Mouse (Mus musculus): Measurements from ENCODE around the gene Tspan18. TPM values are rescaled to one million over a fixed set of nuclear protein-coding genes. Genes with fewer than 3 reads are reported as not detected.

Gene Tspan18
- total and polyA plus RNA-seq, 3 experiments, result 0.38 TPM; not detected in 2

DNA sequence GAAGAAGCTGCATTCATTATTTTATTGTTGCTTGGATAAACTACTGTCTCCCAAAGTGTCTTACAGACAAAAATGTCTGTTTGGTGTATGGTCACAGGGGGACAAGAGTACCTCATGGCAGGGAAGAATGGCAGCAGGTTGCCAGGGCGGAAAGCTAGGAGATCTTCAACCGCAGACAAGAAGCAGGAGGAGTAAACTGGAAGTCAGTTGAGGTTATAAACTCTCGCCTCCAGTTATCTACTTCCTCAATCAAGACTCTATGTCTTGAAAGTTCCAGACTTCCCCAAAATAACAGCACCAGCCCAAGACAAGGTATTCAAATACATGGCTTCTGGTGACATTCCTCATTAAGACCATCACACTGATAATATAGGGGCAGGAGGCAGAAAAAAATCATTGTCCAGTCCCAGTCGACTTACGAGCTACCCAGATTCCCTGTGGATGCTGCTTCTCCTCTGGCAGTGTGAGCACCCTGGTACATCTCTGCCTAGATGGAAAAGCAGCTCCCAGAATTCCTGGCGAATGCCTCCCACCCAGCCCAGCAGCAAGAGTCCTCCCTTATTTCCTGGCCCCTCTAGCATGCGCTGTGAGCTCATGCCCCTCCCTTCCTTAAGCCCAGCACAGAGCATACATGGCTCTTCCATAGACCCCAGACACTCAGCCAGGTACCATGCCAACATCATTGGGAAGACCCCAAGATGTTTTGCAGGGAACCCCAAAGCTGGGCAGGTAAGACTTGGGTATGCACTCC is 172.2 kb downstream of the Tspan18 start:
- H3K4me2 ChIP-seq (ENCODE audit: insufficient read depth, low read depth, poor library complexity, severe bottlenecking), result no peak overlapping the region
- H3K9ac ChIP-seq (ENCODE audit: insufficient read depth, low read depth), result no peak overlapping the region
- no peaks in the 10 kb centered on the region for H3K36me3 ChIP-seq (replicated peaks in 1 of 2; ENCODE audit: control insufficient read depth in 1 of 2, insufficient read depth in 1 of 2, low read length in 1 of 2)
- TF ChIP-seq IRF4 (IDR thresholded peaks at IDR 0.05; ENCODE audit: low read depth, low read length) (no peak), MXI1 (IDR thresholded peaks at IDR 0.05; ENCODE audit: low read depth, low read length) (no peak), USF1 (IDR thresholded peaks at IDR 0.05; ENCODE audit: low read depth, low read length) (no peak), ZNF384 (IDR thresholded peaks at IDR 0.05; ENCODE audit: low read depth, low read length) (no peak), NELFE (IDR thresholded peaks at IDR 0.05; ENCODE audit: low read depth, low read length) (no peak), CTCF (conservative IDR thresholded peaks at IDR 0.05 in 1 of 2, IDR thresholded peaks at IDR 0.05 in 1 of 2; ENCODE audit: low read depth in 2 of 2, low read length in 2 of 2) (no peak), HCFC1 (IDR thresholded peaks at IDR 0.05; ENCODE audit: low read depth, low read length) (no peak), TBP (conservative IDR thresholded peaks at IDR 0.05; ENCODE audit: low read depth, low read length) (no peak), CHD1 (IDR thresholded peaks at IDR 0.05; ENCODE audit: low read depth, low read length) (no peak), POLR2AphosphoS2 (IDR thresholded peaks at IDR 0.05; ENCODE audit: low read depth, low read length) (no peak), SIN3A (IDR thresholded peaks at IDR 0.05; ENCODE audit: low read length) (no peak), SMC3 (IDR thresholded peaks at IDR 0.05; ENCODE audit: low read depth, low read length) (no peak), BHLHE40 (IDR thresholded peaks at IDR 0.05; ENCODE audit: low read depth, low read length) (no peak), RAD21 (IDR thresholded peaks at IDR 0.05; ENCODE audit: low read depth, low read length) (no peak), MAZ (IDR thresholded peaks at IDR 0.05; ENCODE audit: low read depth, low read length) (no peak), ZMIZ1 (IDR thresholded peaks at IDR 0.05; ENCODE audit: low read depth, low read length) (no peak), USF2 (conservative IDR thresholded peaks at IDR 0.05; ENCODE audit: low read depth, low read length) (no peak), MAX (IDR thresholded peaks at IDR 0.05; ENCODE audit: low read length) (no peak), MEF2A (IDR thresholded peaks at IDR 0.05; ENCODE audit: borderline replicate concordance, low read depth, low read length) (no peak)
- in situ Hi-C loops (cut with MboI; ENCODE audit: low pct_ligation_motif_present, low pct_unique_long_range_greater_than_20kb, low sequenced_read_pairs), result no loop called here
- H3K79me2 ChIP-seq (replicated peaks; ENCODE audit: control insufficient read depth, extremely low read depth, insufficient read depth, poor library complexity, severe bottlenecking), result no peaks in the 10 kb centered on the region; the same call in 1 of the 2 replicates
- H3K4me1 ChIP-seq (ENCODE audit: control insufficient read depth in 1 of 2, insufficient read depth in 2 of 2), result peaks cover 19% of the 10 kb centered on the region in 2 experiments
- H3K4me3 ChIP-seq (replicated peaks in 1 of 3; ENCODE audit: low read depth in 2 of 3, low read length in 2 of 3, poor library complexity in 1 of 3), result no peak overlapping the region
- H3K9me3 ChIP-seq (replicated peaks; ENCODE audit: low read length), result no peaks in the 10 kb centered on the region
- H3K27me3 ChIP-seq (replicated peaks), result peaks cover 84% of the 10 kb centered on the region
- DNase-seq (ENCODE audit: extremely low read depth), result no peak
- dilution Hi-C loops (cut with MboI; ENCODE audit: extremely low pct_ligation_motif_present, extremely low pct_unique_long_range_greater_than_20kb, low sequenced_read_pairs), result no loop called here
- no peak overlapping the region for H3K27ac ChIP-seq (ENCODE audit: insufficient read depth, low read depth)

DNA sequence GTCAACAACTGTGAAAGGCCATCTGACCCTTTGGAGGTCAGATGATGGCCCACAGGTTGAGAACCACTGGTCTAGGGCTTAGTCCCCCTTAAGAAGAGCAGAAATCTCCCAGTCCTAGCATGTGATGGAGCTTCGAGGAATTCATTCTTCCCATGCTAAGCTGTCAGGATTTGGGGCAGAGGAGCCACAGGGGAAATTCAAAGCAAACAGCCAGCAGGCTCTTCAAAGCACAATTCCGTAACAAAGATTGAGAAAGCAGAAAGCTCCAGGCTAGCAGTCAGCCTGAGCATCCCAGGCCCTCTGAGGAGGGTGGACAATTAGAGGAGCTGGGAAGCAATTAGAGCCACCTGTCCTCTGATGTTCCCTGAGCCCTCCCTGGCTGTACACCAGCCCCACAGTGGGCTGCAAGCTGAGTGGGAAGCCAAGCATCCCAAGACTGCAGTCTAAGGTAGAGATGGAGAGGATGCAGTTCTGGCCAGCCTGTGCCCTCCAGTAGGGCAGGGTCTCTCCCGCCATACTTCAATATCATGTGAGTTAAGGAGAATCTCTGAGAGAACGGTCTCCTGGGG is 173.8 kb downstream of the Tspan18 start:
- Histone ChIP-seq H3K79me2 (replicated peaks; ENCODE audit: control insufficient read depth, extremely low read depth, insufficient read depth, poor library complexity, severe bottlenecking) (no peaks in the 10 kb centered on the region; the same call in 1 of the 2 replicates), H3K4me3 (replicated peaks in 1 of 3; ENCODE audit: low read depth in 2 of 3, low read length in 2 of 3, poor library complexity in 1 of 3) (no peak overlapping the region), H3K36me3 (replicated peaks in 1 of 2; ENCODE audit: control insufficient read depth in 1 of 2, insufficient read depth in 1 of 2, low read length in 1 of 2) (no peaks in the 10 kb centered on the region), H3K27me3 (replicated peaks) (peaks cover 84% of the 10 kb centered on the region), H3K9me3 (replicated peaks; ENCODE audit: low read length) (no peaks in the 10 kb centered on the region), H3K4me1 (ENCODE audit: control insufficient read depth in 1 of 2, insufficient read depth in 2 of 2) (peaks cover 10 to 11% of the 10 kb centered on the region in 2 experiments), H3K27ac (ENCODE audit: insufficient read depth, low read depth) (no peak overlapping the region), H3K9ac (ENCODE audit: insufficient read depth, low read depth) (no peak overlapping the region), H3K4me2 (ENCODE audit: insufficient read depth, low read depth, poor library complexity, severe bottlenecking) (no peak overlapping the region)
- dilution Hi-C loops (cut with MboI; ENCODE audit: extremely low pct_ligation_motif_present, extremely low pct_unique_long_range_greater_than_20kb, low sequenced_read_pairs), result no loop called here
- DNase-seq (ENCODE audit: extremely low read depth), result no peak
- in situ Hi-C loops (cut with MboI; ENCODE audit: low pct_ligation_motif_present, low pct_unique_long_range_greater_than_20kb, low sequenced_read_pairs), result no loop called here
- TF ChIP-seq PAX5 (IDR thresholded peaks at IDR 0.05; ENCODE audit: low read length), result no peak
- TF ChIP-seq CHD1 (IDR thresholded peaks at IDR 0.05; ENCODE audit: low read depth, low read length), result no peak
- no peak for TF ChIP-seq NELFE (IDR thresholded peaks at IDR 0.05; ENCODE audit: low read depth, low read length)
- TF ChIP-seq ELF1 (IDR thresholded peaks at IDR 0.05; ENCODE audit: low read depth, low read length), result no peak
- no peak for TF ChIP-seq POLR2A (IDR thresholded peaks at IDR 0.05; ENCODE audit: low read depth, low read length)
- TF ChIP-seq NRF1 (IDR thresholded peaks at IDR 0.05; ENCODE audit: low read depth, low read length), result no peak
- TF ChIP-seq IRF4 (IDR thresholded peaks at IDR 0.05; ENCODE audit: low read depth, low read length), result no peak

Measured in CH12.LX (cell line).